Mouse (Mus musculus) hindbrain, postnatal 0 days (tissue): ENCODE data around the gene Zfp607b. TPM values are rescaled to one million over a fixed set of nuclear protein-coding genes. Genes with fewer than 3 reads are reported as not detected.

Source experiments
- ATAC-seq: fragments of 200-750 bp; cut with Nextera tagmentation; 2 replicates; pipeline ENCODE4 v1.8.0; 2017; ENCODE audit warnings: mild to moderate bottlenecking, moderate TSS enrichment, moderate library complexity
- DNase-seq: peaks from one replicate; pipeline ENCODE4 v3.0.0-alpha.2; 2015; ENCODE audit warnings: low spot score
- H3K27ac ChIP-seq: fragments of 300-500 bp; sonication (generic); 2 replicates; pipeline ENCODE4 v1.5.1; 2014; ENCODE audit warnings: mild to moderate bottlenecking
- H3K27me3 ChIP-seq: fragments of 300-500 bp; sonication (generic); 2 replicates; pipeline ENCODE4 v1.6.1; 2014; ENCODE audit warnings: low read length, mixed read lengths; ENCODE audit not compliant: insufficient read depth
- H3K36me3 ChIP-seq: fragments of 300-500 bp; sonication (generic); 2 replicates; pipeline ENCODE4 v1.6.1; 2014; ENCODE audit warnings: low read length, mixed read lengths; ENCODE audit not compliant: insufficient read depth
- H3K4me1 ChIP-seq: fragments of 300-500 bp; sonication (generic); 2 replicates; pipeline ENCODE4 v1.6.1; 2014; ENCODE audit warnings: antibody characterized with exemption, low read length, mixed read lengths; ENCODE audit not compliant: insufficient read depth
- H3K4me2 ChIP-seq: fragments of 300-500 bp; sonication (generic); 2 replicates; pipeline ENCODE4 v1.6.1; 2014; ENCODE audit warnings: low read depth, mild to moderate bottlenecking, low read length, moderate library complexity, mixed read lengths
- H3K4me3 ChIP-seq: fragments of 300-500 bp; sonication (generic); 2 replicates; pipeline ENCODE4 v1.5.1; 2014; ENCODE audit warnings: low read length
- H3K9ac ChIP-seq: fragments of 300-500 bp; sonication (generic); replicated peaks from 2 replicates; pipeline ENCODE4 v1.6.1; 2014; ENCODE audit warnings: mild to moderate bottlenecking, low read length, moderate library complexity, mixed read lengths
- H3K9me3 ChIP-seq: fragments of 300-500 bp; sonication (generic); 2 replicates; pipeline ENCODE4 v1.6.1; 2016; ENCODE audit warnings: low read length, mixed read lengths
- CTCF ChIP-seq: IDR thresholded peaks from 2 replicates; pipeline ENCODE4 v1.5.1; 2016; ENCODE audit warnings: antibody characterized with exemption, control low read depth, low read depth
- WGBS: fragments of 180-500 bp; shearing (Covaris S2); extraction: QIAGEN DNeasy Blood & Tissue Kit; methylation state at CpG from one replicate; pipeline ENCODE4 v1.1.7; 2014; 5-methylcytosine and 5-hydroxymethylcytosine counted together
- polyA plus RNA-seq: library from polyadenylated mRNA; unstranded; fragments of >200 nt; fragmentation: Nextera tagmentation; extraction: Ambion mirVana; gene quantifications from 2 replicates; pipeline ENCODE4 v1.2.1, GENCODE M21; 2015
- total RNA-seq: library from RNA; depleted of rRNA; stranded (reverse); fragments of >200 nt; gene quantifications from 2 replicates; pipeline ENCODE4 v1.2.3, GENCODE M21; 2014

Zfp607b gene
- total and polyA plus RNA-seq, 2 experiments from 2014 or later: 5.6 to 8.5 TPM

- 94% methylated on average over 4 of the region's 4 CpGs for WGBS
- H3K36me3 ChIP-seq: peaks cover 22% of the 10 kb centered on the region
- ATAC-seq: no peak
These were observed 27.1 kb upstream of the Zfp607b start for GRCm38 (mm10) chr7:27662038-27662437.

GRCm38 (mm10) chr7:27673064-27673574 is 16.0 kb upstream of the Zfp607b start:
- Histone ChIP-seq H3K9ac (peak overlapping the region; percentile 96), H3K9me3 (no peaks in the 10 kb centered on the region), H3K4me2 (peak overlapping the region; percentile 97), H3K4me3 (peak overlapping the region; percentile 92), H3K27ac (peak overlapping the region; percentile 91; the same call in 1 of the 2 replicates), H3K36me3 (0 out of 2 replicates have a peak, but pooled peaks cover under 1% of the 10 kb centered on the region), H3K4me1 (peaks cover 25% of the 10 kb centered on the region), H3K27me3 (no peaks in the 10 kb centered on the region)
- 47% methylated on average over 9 of the region's 9 CpGs for WGBS
- DNase-seq (no peak), ATAC-seq (no peak)
- TF ChIP-seq CTCF: no peak; the same call in 1 of the 2 replicates

More at GRCm38 (mm10) chr7:27662038-27662437, 27.1 kb upstream of the Zfp607b start:
- H3K27ac ChIP-seq: no peak overlapping the region
- no peak overlapping the region for H3K4me2 ChIP-seq
- TF ChIP-seq CTCF: no peak
- no peak for DNase-seq
- no peak overlapping the region for H3K9ac ChIP-seq
- no peaks in the 10 kb centered on the region for H3K9me3 ChIP-seq
- H3K27me3 ChIP-seq: no peaks in the 10 kb centered on the region
- no peaks in the 10 kb centered on the region for H3K4me1 ChIP-seq
- H3K4me3 ChIP-seq: no peak overlapping the region

GRCm38 (mm10) chr7:27673575-27674131 is 15.5 kb upstream of the Zfp607b start:
- peak; percentile 34 for DNase-seq
- WGBS: 2% methylated on average over 49 of the region's 52 CpGs
- H3K4me1 ChIP-seq: peaks cover 25% of the 10 kb centered on the region

GRCm38 (mm10) chr7:27674195-27674521 is 15.0 kb upstream of the Zfp607b start:
- ATAC-seq (peak; percentile 67), DNase-seq (no peak)
- H3K4me3 ChIP-seq: peak overlapping the region; percentile 92
- H3K9ac ChIP-seq: peak overlapping the region; percentile 96
- no peaks in the 10 kb centered on the region for H3K27me3 ChIP-seq
- H3K4me2 ChIP-seq: peak overlapping the region; percentile 97
- H3K27ac ChIP-seq: peak overlapping the region; percentile 91
- no peak for TF ChIP-seq CTCF
- no peaks in the 10 kb centered on the region for H3K36me3 ChIP-seq
- 0% methylated on average over 19 of the region's 38 CpGs for WGBS
- peaks cover 25% of the 10 kb centered on the region for H3K4me1 ChIP-seq
- no peaks in the 10 kb centered on the region for H3K9me3 ChIP-seq

More at GRCm38 (mm10) chr7:27673575-27674131, 15.5 kb upstream of the Zfp607b start:
- no peaks in the 10 kb centered on the region for H3K36me3 ChIP-seq
- ATAC-seq: peak; percentile 27; the same call in 1 of the 2 replicates
- TF ChIP-seq CTCF: no peak
- no peaks in the 10 kb centered on the region for H3K27me3 ChIP-seq
- peak overlapping the region; percentile 92 for H3K4me3 ChIP-seq
- H3K9ac ChIP-seq: peak overlapping the region; percentile 96
- H3K9me3 ChIP-seq: no peaks in the 10 kb centered on the region
- peak overlapping the region; percentile 97 for H3K4me2 ChIP-seq
- peak overlapping the region; percentile 91 for H3K27ac ChIP-seq

GRCm38 (mm10) chr7:27674522-27675221 is 14.5 kb upstream of the Zfp607b start, which contains the start of gene Map3k10:
TSS of gene Map3k10 (minus strand) at chr7:27674598.
- 2% methylated on average over 23 of the region's 31 CpGs for WGBS
- H3K9ac ChIP-seq: peak within 1 kb of the TSS; percentile 96
- peak within 1 kb of the TSS; percentile 97 for H3K4me2 ChIP-seq
- DNase-seq (peak; percentile 97), ATAC-seq (peak; percentile 96)
- H3K9me3 ChIP-seq: no peaks in the 10 kb centered on the region
- H3K4me1 ChIP-seq: peaks cover 25% of the 10 kb centered on the region
- TF ChIP-seq CTCF: no peak
- H3K27me3 ChIP-seq: no peaks in the 10 kb centered on the region
- peak within 1 kb of the TSS; percentile 92 for H3K4me3 ChIP-seq
- H3K27ac ChIP-seq: peak within 1 kb of the TSS; percentile 91
- H3K36me3 ChIP-seq: no peaks in the 10 kb centered on the region

- peaks cover 25% of the 10 kb centered on the region for H3K4me1 ChIP-seq
- no peak for TF ChIP-seq CTCF
- peak overlapping the region; percentile 91; the same call in 1 of the 2 replicates for H3K27ac ChIP-seq
- no peak for DNase-seq
- WGBS: 22% methylated on average over 14 of the region's 14 CpGs
- H3K4me3 ChIP-seq: peak overlapping the region; percentile 92
- H3K9ac ChIP-seq: no peak overlapping the region; the same call in 1 of the 2 replicates
- ATAC-seq: no peak
- H3K4me2 ChIP-seq: peak overlapping the region; percentile 97
- no peaks in the 10 kb centered on the region for H3K27me3 ChIP-seq
- H3K36me3 ChIP-seq: no peaks in the 10 kb centered on the region
- H3K9me3 ChIP-seq: no peaks in the 10 kb centered on the region
These were observed 13.9 kb upstream of the Zfp607b start for GRCm38 (mm10) chr7:27675222-27675612.
